Mouse (Mus musculus): ENCODE results near the gene Erich4. TPM values are rescaled to one million over a fixed set of nuclear protein-coding genes. Genes with fewer than 3 reads are reported as not detected.
A peak's percentile ranks its signal among the peaks of the same experiment; 100 is the strongest.
"Not testable (repeated sequence)": the region's sequence is repeated elsewhere in the genome, so short reads cannot be mapped to it uniquely, and the experiment has no call there.

Erich4 gene
- polyA plus RNA-seq, 1 experiment from 2014 or later = not detected

GRCm38 (mm10) chr7:25582301-25582810 is 33.3 kb downstream of the Erich4 start:
- no peak overlapping the region for H3K27ac ChIP-seq (ENCODE audit: low read depth)
- 77% methylated on average over 15 of the region's 15 CpGs for WGBS
- H3K27me3 ChIP-seq (ENCODE audit: insufficient read depth, low read length) = no peaks in the 10 kb centered on the region
- ATAC-seq (ENCODE audit: insufficient read depth) (no peak), DNase-seq (no peak)
- H3K36me3 ChIP-seq (ENCODE audit: insufficient read depth) = no peaks in the 10 kb centered on the region
- no peak overlapping the region for H3K4me3 ChIP-seq (ENCODE audit: low read depth, low read length)
- TF ChIP-seq CTCF (IDR thresholded peaks at IDR 0.05; ENCODE audit: low read depth) = no peak
- no peak overlapping the region for H3K9ac ChIP-seq
- H3K9me3 ChIP-seq (ENCODE audit: low read depth, low read length) = no peaks in the 10 kb centered on the region
- no peaks in the 10 kb centered on the region for H3K4me1 ChIP-seq (ENCODE audit: insufficient read depth)
- no peak overlapping the region for H3K4me2 ChIP-seq

GRCm38 (mm10) chr7:25579441-25579840 is 36.3 kb downstream of the Erich4 start:
- Histone ChIP-seq H3K4me3 (ENCODE audit: low read depth, low read length) (no peak overlapping the region), H3K27ac (ENCODE audit: low read depth) (no peak overlapping the region), H3K9me3 (ENCODE audit: low read depth, low read length) (no peaks in the 10 kb centered on the region), H3K36me3 (ENCODE audit: insufficient read depth) (no peaks in the 10 kb centered on the region), H3K9ac (no peak overlapping the region), H3K4me1 (ENCODE audit: insufficient read depth) (no peaks in the 10 kb centered on the region), H3K27me3 (ENCODE audit: insufficient read depth, low read length) (no peaks in the 10 kb centered on the region), H3K4me2 (no peak overlapping the region)
- DNase-seq (no peak), ATAC-seq (ENCODE audit: insufficient read depth) (no peak)
- TF ChIP-seq CTCF (IDR thresholded peaks at IDR 0.05; ENCODE audit: low read depth) = no peak
- WGBS = 81% methylated on average over 10 of the region's 10 CpGs

DNA sequence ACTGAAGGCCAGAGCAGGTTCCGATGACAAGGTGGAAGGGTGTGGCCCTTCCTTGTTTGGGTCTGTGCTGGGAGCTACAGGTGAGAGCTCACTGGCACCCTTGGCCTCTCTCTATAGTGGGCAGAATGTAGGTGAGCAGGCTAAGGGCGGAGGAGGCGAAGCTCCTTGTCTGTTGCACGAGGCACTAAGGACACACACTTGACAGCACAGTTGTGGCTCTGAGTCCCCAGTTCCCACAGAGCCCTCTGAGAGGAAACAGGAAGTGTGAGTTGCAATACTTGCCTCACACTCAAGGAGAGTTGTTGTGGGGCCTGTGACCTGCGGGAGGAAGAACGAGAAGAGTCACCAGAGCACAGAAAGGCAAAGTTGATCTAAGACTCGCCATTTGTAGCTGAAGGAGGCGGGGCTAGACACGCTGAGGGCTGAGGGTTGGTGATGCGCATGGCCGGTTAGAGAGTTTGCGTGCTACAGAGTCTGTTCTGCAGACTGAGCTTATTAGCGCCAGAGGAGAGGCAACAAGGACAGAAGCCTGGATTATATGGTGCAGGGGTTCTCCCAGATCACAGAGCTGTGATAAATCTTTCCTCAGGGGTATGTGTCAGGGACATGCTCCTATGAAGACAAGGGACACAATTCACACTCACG is 38.8 kb downstream of the Erich4 start:
- not testable (repeated sequence) for H3K9me3 ChIP-seq (ENCODE audit: low read depth, low read length); H3K27me3 ChIP-seq (ENCODE audit: insufficient read depth, low read length); DNase-seq; H3K4me3 ChIP-seq (ENCODE audit: low read depth, low read length); H3K36me3 ChIP-seq (ENCODE audit: insufficient read depth); H3K4me2 ChIP-seq; H3K9ac ChIP-seq; H3K4me1 ChIP-seq (ENCODE audit: insufficient read depth)
- 65% methylated on average over 12 of the region's 14 CpGs for WGBS
- ATAC-seq (ENCODE audit: insufficient read depth) = peak; percentile 31; the same call in 1 of the 2 replicates
- peak overlapping the region; percentile 74 for H3K27ac ChIP-seq (ENCODE audit: low read depth)

DNA sequence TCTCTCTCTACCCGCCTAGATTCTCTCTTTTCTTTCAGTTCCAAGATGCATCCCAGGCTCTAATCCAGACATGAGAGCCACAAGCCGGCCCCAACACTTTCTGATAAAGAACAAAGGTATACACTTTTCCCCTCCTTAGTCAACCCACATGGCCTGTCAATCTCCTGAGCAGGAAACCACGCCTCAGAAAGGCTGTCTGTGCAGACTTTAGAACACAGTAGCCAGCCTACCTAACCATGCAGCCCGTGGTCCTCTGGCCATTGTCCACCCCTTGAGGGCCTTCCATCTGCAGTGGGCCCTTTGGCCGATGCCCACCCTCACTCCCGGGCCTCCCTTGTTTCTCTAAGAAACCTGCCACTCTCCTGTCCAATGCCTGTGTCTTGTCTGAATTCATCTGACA is 39.4 kb downstream of the Erich4 start:
- not testable (repeated sequence) for H3K4me2 ChIP-seq; H3K27me3 ChIP-seq (ENCODE audit: insufficient read depth, low read length); H3K36me3 ChIP-seq (ENCODE audit: insufficient read depth); H3K4me3 ChIP-seq (ENCODE audit: low read depth, low read length); H3K9me3 ChIP-seq (ENCODE audit: low read depth, low read length); H3K9ac ChIP-seq; H3K4me1 ChIP-seq (ENCODE audit: insufficient read depth)
- WGBS = 23% methylated on average over 6 of the region's 6 CpGs
- peak; percentile 69 for ATAC-seq (ENCODE audit: insufficient read depth)
- peak overlapping the region; percentile 74 for H3K27ac ChIP-seq (ENCODE audit: low read depth)
- DNase-seq = peak; percentile 26

DNA sequence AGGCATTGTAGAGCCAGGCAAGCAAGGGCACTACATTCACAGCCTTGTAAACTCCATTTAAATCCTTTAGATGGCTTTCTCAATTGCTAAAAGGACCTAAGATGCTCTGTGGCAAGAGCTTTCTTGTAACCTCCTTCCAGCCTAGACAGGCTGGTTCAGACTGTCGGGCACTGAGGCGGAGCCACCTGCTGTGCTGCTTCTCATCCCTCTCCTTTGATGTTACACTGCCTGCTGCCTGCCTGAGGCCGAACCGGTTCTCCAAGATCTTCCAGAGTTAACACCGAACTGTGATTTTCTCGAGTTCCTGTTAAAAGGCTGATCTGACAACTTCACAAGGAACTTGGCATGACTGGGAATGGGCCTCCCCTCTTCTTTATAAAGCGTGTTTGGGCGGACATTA is 39.8 kb downstream of the Erich4 start:
- peak; percentile 61 for DNase-seq
- ATAC-seq (ENCODE audit: insufficient read depth) = peak; percentile 60; the same call in 1 of the 2 replicates

DNA sequence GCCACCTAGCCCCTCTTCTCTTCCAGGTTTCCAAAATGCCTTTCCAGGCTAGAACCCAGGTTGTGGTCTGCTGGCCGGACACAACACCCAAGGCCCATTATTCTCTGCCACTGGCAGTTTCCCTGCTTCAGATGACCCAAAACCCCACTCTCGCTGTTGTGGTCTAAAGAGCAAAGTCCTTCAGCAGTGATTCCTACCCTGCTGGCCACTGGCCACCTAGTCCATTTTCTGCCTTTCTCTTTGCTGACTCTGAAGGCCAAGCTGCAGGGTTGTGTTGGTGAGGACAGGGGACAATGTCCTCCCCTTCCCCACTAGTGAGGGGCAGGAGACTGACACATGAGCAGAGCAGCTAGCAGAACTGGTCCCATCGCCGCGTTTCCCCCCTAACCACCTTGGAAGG is 40.6 kb downstream of the Erich4 start:
- no peaks in the 10 kb centered on the region for H3K9me3 ChIP-seq (ENCODE audit: low read depth, low read length)
- no peaks in the 10 kb centered on the region for H3K4me1 ChIP-seq (ENCODE audit: insufficient read depth)
- H3K27me3 ChIP-seq (ENCODE audit: insufficient read depth, low read length) = no peaks in the 10 kb centered on the region
- H3K36me3 ChIP-seq (ENCODE audit: insufficient read depth) = no peaks in the 10 kb centered on the region
- 54% methylated on average over 5 of the region's 5 CpGs for WGBS
- no peak overlapping the region for H3K4me2 ChIP-seq
- ATAC-seq (ENCODE audit: insufficient read depth) (no peak), DNase-seq (no peak)
- no peak overlapping the region for H3K4me3 ChIP-seq (ENCODE audit: low read depth, low read length)
- H3K9ac ChIP-seq = no peak overlapping the region
- H3K27ac ChIP-seq (ENCODE audit: low read depth) = peak overlapping the region; percentile 80; the same call in 1 of the 2 replicates
- TF ChIP-seq CTCF (IDR thresholded peaks at IDR 0.05; ENCODE audit: low read depth) = no peak

More for the DNA sequence above, 39.8 kb downstream of the Erich4 start:
- no peaks in the 10 kb centered on the region for H3K27me3 ChIP-seq (ENCODE audit: insufficient read depth, low read length)
- H3K4me3 ChIP-seq (ENCODE audit: low read depth, low read length) = no peak overlapping the region
- TF ChIP-seq CTCF (IDR thresholded peaks at IDR 0.05; ENCODE audit: low read depth) = no peak
- H3K27ac ChIP-seq (ENCODE audit: low read depth) = peak overlapping the region; percentile 80
- no peaks in the 10 kb centered on the region for H3K4me1 ChIP-seq (ENCODE audit: insufficient read depth)
- no peaks in the 10 kb centered on the region for H3K9me3 ChIP-seq (ENCODE audit: low read depth, low read length)
- no peak overlapping the region for H3K9ac ChIP-seq
- WGBS = 13% methylated on average over 8 of the region's 8 CpGs
- no peak overlapping the region for H3K4me2 ChIP-seq
- H3K36me3 ChIP-seq (ENCODE audit: insufficient read depth) = no peaks in the 10 kb centered on the region

DNA sequence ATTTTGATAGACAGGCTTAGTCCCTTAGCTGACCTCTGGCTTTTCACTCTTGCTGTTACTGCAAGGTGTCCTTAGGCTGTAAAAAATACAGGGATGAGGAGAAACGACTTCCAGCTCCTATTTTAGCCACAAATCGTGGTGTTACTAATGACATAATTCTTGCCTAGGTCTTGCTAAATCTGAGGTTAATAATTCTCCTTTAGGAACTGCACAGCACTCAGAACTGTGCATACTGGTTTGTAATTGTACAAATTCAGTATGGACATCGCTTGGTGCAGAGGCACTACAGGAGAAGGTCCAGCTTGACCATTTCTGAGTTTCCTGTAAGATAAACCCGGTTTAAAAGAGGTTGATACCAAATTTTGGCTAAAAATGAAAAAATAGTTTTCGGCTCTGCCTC is 41.9 kb downstream of the Erich4 start:
- WGBS = 61% methylated on average over 5 of the region's 5 CpGs
- not testable (repeated sequence) for H3K9me3 ChIP-seq (ENCODE audit: low read depth, low read length); H3K9ac ChIP-seq; H3K4me1 ChIP-seq (ENCODE audit: insufficient read depth); DNase-seq; H3K4me3 ChIP-seq (ENCODE audit: low read depth, low read length); H3K27me3 ChIP-seq (ENCODE audit: insufficient read depth, low read length); H3K27ac ChIP-seq (ENCODE audit: low read depth); H3K36me3 ChIP-seq (ENCODE audit: insufficient read depth); H3K4me2 ChIP-seq; ATAC-seq (ENCODE audit: insufficient read depth)
